Mouse (Mus musculus) intestine, embryonic 16.5 days (tissue): ENCODE data around the gene Bcas1. TPM values are rescaled to one million over a fixed set of nuclear protein-coding genes. Genes with fewer than 3 reads are reported as not detected.

Experiments used
- ATAC-seq: fragments of 200-750 bp; cut with Nextera tagmentation; 2 replicates; pipeline ENCODE4 v1.8.0; 2017; ENCODE audit warnings: moderate TSS enrichment, moderate library complexity
- H3K27ac ChIP-seq: fragments of 300-500 bp; sonication (generic); 2 replicates; pipeline ENCODE4 v1.5.1; 2014; ENCODE audit warnings: mild to moderate bottlenecking, low read length
- H3K27me3 ChIP-seq: fragments of 300-500 bp; sonication (generic); replicated peaks from 2 replicates; pipeline ENCODE4 v1.6.1; 2014; ENCODE audit warnings: low read length, control low read depth, mixed read lengths; ENCODE audit not compliant: control insufficient read depth, insufficient read depth
- H3K36me3 ChIP-seq: fragments of 300-500 bp; sonication (generic); 2 replicates; pipeline ENCODE4 v1.6.1; 2014; ENCODE audit warnings: low read length, control low read depth; ENCODE audit not compliant: control insufficient read depth, insufficient read depth
- H3K4me1 ChIP-seq: fragments of 300-500 bp; sonication (generic); 2 replicates; pipeline ENCODE4 v1.6.1; 2014; ENCODE audit warnings: low read length, control low read depth, mixed read lengths; ENCODE audit not compliant: control insufficient read depth, insufficient read depth
- H3K4me2 ChIP-seq: fragments of 300-500 bp; sonication (generic); 2 replicates; pipeline ENCODE4 v1.6.1; 2014; ENCODE audit warnings: low read depth, low read length, control low read depth
- H3K4me3 ChIP-seq: fragments of 300-500 bp; sonication (generic); 2 replicates; pipeline ENCODE4 v1.5.1; 2014; ENCODE audit warnings: mild to moderate bottlenecking, low read length
- H3K9ac ChIP-seq: fragments of 300-500 bp; sonication (generic); 2 replicates; pipeline ENCODE4 v1.6.1; 2014; ENCODE audit warnings: low read depth, low read length
- H3K9me3 ChIP-seq: fragments of 300-500 bp; sonication (generic); 2 replicates; pipeline ENCODE4 v1.6.1; 2016; ENCODE audit warnings: low read length, control low read depth; ENCODE audit not compliant: control insufficient read depth
- whole genome bisulfite sequencing: fragments of 180-500 bp; shearing (Covaris S2); extraction: QIAGEN DNeasy Blood & Tissue Kit; methylation state at CpG from one replicate; pipeline ENCODE4 v1.1.7; 2014; 5-methylcytosine and 5-hydroxymethylcytosine counted together
- polyA plus RNA-seq: library from polyadenylated mRNA; unstranded; fragments of >200 nt; fragmentation: Nextera tagmentation; extraction: Ambion mirVana; gene quantifications from 2 replicates; pipeline ENCODE4 v1.2.1, GENCODE M21; 2015

Bcas1 gene
- polyA plus RNA-seq, 1 experiment from 2014 or later = 12.1 TPM

DNA sequence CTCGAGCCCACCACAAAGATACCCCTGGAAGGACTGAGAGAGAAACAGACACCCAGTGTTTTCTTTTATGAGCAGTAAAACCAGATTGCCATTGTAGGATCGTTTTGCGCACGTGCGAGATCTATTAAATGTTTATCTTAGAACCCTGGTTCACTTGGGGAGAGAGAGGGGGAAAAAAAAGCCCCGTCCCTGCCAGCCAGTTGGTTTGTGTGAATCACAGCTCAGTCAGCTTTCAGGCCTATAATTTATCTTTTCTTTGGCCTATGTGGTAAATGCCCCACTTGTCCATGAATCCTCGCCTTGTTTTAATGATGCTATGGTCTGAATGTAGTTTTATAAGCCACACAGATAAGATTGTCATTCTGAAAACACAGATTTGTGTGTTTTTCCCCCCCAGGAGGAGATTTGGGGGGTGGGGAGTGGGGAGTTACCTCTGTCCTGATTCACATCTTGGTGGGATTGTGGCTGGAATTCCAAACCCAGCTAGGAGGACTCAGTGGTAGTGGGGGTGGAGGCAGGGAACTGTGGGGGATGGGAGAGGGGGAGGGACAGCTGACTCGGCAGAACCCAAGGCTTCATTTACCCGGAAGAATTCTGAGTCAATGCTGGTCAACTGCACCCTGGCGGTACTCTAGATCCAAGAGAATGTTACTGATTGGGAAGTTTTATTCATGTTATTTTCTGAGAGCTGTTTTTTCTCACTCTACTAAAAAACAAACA, 23.8 kb downstream of the Bcas1 start:
- 26% methylated on average over 10 of the region's 10 CpGs for WGBS
- H3K4me3 ChIP-seq = no peak overlapping the region
- H3K9me3 ChIP-seq = no peaks in the 10 kb centered on the region
- H3K9ac ChIP-seq = no peak overlapping the region
- no peak for ATAC-seq
- H3K4me1 ChIP-seq = peaks cover 7% of the 10 kb centered on the region; the same call in 1 of the 2 replicates
- no peak overlapping the region for H3K27ac ChIP-seq
- no peaks in the 10 kb centered on the region for H3K27me3 ChIP-seq
- no peak overlapping the region for H3K4me2 ChIP-seq
- no peaks in the 10 kb centered on the region for H3K36me3 ChIP-seq

DNA sequence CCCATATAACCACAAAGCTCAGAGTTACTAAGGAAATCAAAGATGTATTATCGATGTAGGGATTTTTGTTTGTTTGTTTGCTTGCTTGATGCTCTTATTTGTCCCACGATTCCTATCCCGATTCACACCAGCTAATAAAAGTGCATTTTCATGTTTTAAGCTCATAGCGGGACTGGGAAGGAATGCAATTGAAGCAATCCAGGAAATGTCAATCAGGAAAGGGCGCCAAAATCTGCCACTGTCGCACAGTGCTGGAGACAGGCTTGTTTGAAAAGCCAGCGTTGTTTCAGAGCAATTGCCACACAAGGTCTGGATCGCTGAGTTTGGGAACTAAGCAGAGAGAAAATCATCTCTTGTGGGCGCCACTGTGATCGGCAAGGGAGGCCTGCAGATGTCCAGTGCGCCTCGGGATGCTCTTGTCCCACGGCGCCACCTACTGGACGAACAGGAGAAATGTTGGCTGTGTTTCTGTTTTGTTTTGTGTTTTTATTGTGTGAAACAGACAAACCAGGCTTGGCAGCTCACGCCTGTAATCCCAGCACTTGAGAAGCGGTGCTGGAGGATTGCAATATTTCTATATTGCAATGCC, 26.3 kb downstream of the Bcas1 start:
- Histone ChIP-seq H3K9ac (no peak overlapping the region), H3K4me2 (peak overlapping the region; percentile 60), H3K9me3 (no peaks in the 10 kb centered on the region), H3K27ac (no peak overlapping the region), H3K27me3 (no peaks in the 10 kb centered on the region), H3K4me3 (peak overlapping the region; percentile 20), H3K36me3 (no peaks in the 10 kb centered on the region), H3K4me1 (peaks cover 7% of the 10 kb centered on the region; the same call in 1 of the 2 replicates)
- WGBS = 2% methylated on average over 17 of the region's 17 CpGs
- ATAC-seq = peak; percentile 58; the same call in 1 of the 2 replicates

DNA sequence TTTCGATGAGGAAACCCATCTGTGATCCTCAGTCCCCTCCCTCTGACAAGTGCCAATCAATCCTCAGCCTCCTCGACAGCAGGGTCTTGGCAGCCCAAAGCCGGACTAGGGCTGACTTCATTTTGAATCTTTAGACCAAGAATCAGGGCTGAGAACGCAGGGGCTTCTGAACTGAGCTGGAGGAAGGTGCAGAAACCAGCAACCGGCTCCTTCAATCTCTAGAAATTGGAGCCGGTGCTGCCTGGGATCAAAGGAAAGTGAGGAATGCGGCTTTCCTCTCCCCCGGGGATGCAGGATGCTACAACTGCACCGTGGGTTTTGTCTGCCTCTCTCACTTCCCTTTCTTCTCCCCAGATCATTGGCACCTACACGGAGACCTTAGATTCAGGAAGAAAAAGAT, 27.0 kb downstream of the Bcas1 start:
- Histone ChIP-seq H3K4me3 (peak overlapping the region; percentile 15; the same call in 1 of the 2 replicates), H3K4me2 (peak overlapping the region; percentile 60; the same call in 1 of the 2 replicates), H3K36me3 (no peaks in the 10 kb centered on the region), H3K27ac (no peak overlapping the region), H3K9ac (no peak overlapping the region), H3K27me3 (no peaks in the 10 kb centered on the region), H3K9me3 (no peaks in the 10 kb centered on the region), H3K4me1 (peaks cover 7% of the 10 kb centered on the region; the same call in 1 of the 2 replicates)
- no peak for ATAC-seq
- 6% methylated on average over 10 of the region's 10 CpGs for WGBS

DNA sequence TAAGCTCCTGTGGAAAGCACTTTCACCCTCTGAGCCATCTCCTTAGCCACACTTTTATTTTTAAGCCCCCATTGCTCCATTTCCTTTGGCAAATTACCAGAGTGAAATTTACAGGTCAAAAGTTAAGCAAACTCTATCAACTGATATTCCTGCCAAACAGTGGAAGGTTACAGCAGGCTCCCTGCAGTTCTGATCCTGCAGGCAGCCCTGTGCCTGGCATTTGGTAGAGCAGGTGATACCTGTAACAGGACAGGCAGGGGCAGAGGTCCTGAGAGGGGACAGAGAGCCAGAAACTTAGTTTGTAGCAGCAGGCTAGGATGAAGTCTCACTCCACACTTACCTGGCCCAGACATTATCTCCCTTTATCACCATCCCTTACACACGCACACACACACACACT, 35.7 kb downstream of the Bcas1 start:
- WGBS = 82% methylated on average over 1 of the region's 1 CpGs
- H3K9ac ChIP-seq = no peak overlapping the region
- H3K4me1 ChIP-seq = no peaks in the 10 kb centered on the region
- no peak overlapping the region for H3K4me2 ChIP-seq
- no peak overlapping the region for H3K27ac ChIP-seq
- H3K4me3 ChIP-seq = no peak overlapping the region
- ATAC-seq = no peak
- H3K36me3 ChIP-seq = no peaks in the 10 kb centered on the region
- no peaks in the 10 kb centered on the region for H3K9me3 ChIP-seq
- no peaks in the 10 kb centered on the region for H3K27me3 ChIP-seq

DNA sequence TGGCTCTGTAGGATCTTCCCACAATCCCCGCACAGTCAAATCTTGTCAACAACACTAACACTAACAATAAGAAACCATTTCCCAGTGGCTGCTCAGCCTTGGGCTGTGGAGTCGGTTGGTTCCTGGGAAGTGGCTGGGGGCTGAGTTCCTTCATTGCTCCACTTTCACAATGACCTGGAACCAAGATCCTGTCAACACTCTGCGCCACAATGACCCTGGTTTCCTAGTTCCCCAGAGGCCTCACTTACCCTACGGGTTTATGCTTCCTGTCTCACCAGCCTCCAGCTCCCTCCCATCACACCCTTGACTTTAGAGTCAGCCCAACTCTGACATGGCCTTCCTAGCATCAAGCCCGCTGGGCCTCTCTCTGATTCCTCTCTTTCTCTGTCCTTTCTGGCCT, 39.3 kb downstream of the Bcas1 start:
- H3K4me2 ChIP-seq = no peak overlapping the region
- H3K4me1 ChIP-seq = no peaks in the 10 kb centered on the region
- H3K27ac ChIP-seq = no peak overlapping the region
- no peaks in the 10 kb centered on the region for H3K9me3 ChIP-seq
- ATAC-seq = no peak
- 78% methylated on average over 5 of the region's 5 CpGs for WGBS
- H3K27me3 ChIP-seq = no peaks in the 10 kb centered on the region
- H3K4me3 ChIP-seq = no peak overlapping the region
- no peak overlapping the region for H3K9ac ChIP-seq
- no peaks in the 10 kb centered on the region for H3K36me3 ChIP-seq

DNA sequence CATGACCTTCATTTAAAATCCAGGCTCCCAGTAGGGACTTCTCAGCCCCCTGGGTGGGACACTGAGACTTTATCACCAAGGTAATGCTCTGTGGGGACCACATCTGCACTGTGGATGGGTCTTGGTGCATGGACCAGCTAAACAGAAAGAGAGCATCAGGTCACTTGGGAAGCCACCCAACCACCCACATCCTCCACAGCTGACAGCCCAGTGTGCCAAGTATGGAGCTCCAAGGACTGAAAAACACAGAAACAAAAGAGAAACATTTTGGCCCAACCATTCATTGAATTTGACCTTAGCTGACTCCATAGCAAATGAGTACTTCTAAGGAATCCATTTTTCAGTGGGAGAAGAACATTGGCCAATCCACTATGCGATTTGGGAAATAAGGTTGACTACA, 42.1 kb downstream of the Bcas1 start:
- no peak for ATAC-seq
- Histone ChIP-seq H3K9ac (no peak overlapping the region), H3K27ac (no peak overlapping the region), H3K9me3 (no peaks in the 10 kb centered on the region), H3K27me3 (no peaks in the 10 kb centered on the region), H3K4me2 (no peak overlapping the region), H3K36me3 (no peaks in the 10 kb centered on the region), H3K4me3 (no peak overlapping the region), H3K4me1 (no peaks in the 10 kb centered on the region)
- 92% methylated on average over 1 of the region's 1 CpGs for WGBS

DNA sequence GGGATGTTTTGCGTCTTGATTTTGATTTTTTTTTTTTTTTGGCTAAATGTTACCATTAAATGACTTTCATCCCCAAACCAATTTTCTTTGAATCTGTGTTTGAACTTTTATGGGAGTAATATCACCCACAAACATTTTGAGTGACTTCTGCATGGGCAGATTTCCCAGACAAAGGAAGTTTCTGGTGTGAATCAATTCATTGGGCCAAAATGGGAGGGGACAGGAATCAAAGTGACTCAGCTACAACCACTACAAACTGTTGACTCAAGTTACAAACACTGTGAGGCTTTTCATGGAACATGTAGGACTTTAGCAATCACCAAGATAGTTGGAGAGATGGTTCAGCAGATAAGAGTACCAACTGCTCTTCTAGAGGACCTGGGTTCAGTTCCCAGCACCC, 42.9 kb downstream of the Bcas1 start:
- Histone ChIP-seq H3K4me2 (no peak overlapping the region), H3K4me3 (no peak overlapping the region), H3K27ac (no peak overlapping the region), H3K4me1 (no peaks in the 10 kb centered on the region), H3K9ac (no peak overlapping the region), H3K9me3 (no peaks in the 10 kb centered on the region), H3K27me3 (no peaks in the 10 kb centered on the region), H3K36me3 (no peaks in the 10 kb centered on the region)
- 89% methylated on average over 1 of the region's 1 CpGs for WGBS
- ATAC-seq = no peak

DNA sequence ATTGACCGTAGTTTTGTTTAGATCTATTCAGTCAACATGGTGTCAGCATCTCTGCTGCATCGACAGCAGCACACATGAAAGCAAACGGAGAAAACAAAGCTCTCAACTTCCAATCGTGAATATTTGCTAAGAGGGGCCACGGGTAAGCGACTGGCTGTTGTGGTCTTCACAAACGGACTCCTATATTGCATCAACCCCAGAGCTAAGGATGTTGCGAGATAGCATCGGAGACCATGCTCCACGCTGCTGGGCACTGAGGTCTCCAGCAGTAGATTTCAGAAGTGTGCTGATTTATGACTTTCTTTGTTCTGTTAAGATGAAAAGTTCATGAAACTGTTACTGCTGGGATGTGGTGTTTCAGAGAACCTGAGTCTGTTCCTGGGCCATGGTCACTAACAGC, 54.3 kb downstream of the Bcas1 start:
- H3K36me3 ChIP-seq = no peaks in the 10 kb centered on the region
- H3K9ac ChIP-seq = no peak overlapping the region
- H3K27me3 ChIP-seq = no peaks in the 10 kb centered on the region
- WGBS = 91% methylated on average over 10 of the region's 10 CpGs
- no peak overlapping the region for H3K27ac ChIP-seq
- no peaks in the 10 kb centered on the region for H3K4me1 ChIP-seq
- H3K4me3 ChIP-seq = no peak overlapping the region
- no peaks in the 10 kb centered on the region for H3K9me3 ChIP-seq
- no peak overlapping the region for H3K4me2 ChIP-seq
- ATAC-seq = no peak

DNA sequence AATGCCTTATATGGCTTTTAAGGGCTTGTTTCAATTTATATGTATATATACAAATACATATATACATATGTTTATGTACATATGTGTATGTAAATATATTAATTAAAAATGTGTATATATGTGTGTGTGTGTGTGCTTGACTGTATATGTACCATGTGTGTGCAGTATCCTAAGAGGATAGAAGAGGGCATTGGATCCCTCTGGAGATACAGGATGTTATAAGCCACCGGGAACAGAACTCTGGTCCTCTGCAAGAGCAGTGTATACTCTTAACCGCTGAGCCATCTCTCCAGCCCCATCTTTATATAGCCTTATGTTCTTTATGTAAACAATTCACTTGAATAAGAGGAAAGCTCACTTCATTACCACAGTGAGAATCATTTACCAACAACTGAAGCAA, 62.0 kb downstream of the Bcas1 start:
- Histone ChIP-seq H3K4me2 (no peak overlapping the region), H3K4me1 (no peaks in the 10 kb centered on the region), H3K36me3 (no peaks in the 10 kb centered on the region), H3K4me3 (no peak overlapping the region), H3K9ac (no peak overlapping the region), H3K9me3 (no peaks in the 10 kb centered on the region), H3K27ac (no peak overlapping the region), H3K27me3 (no peaks in the 10 kb centered on the region)
- ATAC-seq = no peak
- WGBS = 69% methylated on average over 2 of the region's 2 CpGs
